Comparison of ENCODE assay signal across 7 mouse cellular contexts in genomic region chr6:47453098-47453497, GRCm38 (mm10). TPM values are rescaled to one million over a fixed set of nuclear protein-coding genes. Genes with fewer than 3 reads are reported as not detected.
A peak's percentile ranks its signal among the peaks of the same experiment; 100 is the strongest.
DNase-seq lines count a peak whose midpoint lies in the region; ATAC-seq and TF ChIP-seq lines count a peak whose summit lies in the region.

Cul1 (plus strand) TSS chr6:47453398.

- TF ChIP-seq EP300 in CH12.LX (IDR thresholded peaks at IDR 0.05; ENCODE audit: low read length) = no peak

- TF ChIP-seq CTCF in C2C12 (IDR thresholded peaks at IDR 0.05; ENCODE audit: control insufficient read depth, insufficient read depth, insufficient read length) = no peak
- TF ChIP-seq CTCF in CH12.LX (conservative IDR thresholded peaks at IDR 0.05 in 1 of 2, IDR thresholded peaks at IDR 0.05 in 1 of 2; ENCODE audit: low read depth in 2 of 2, low read length in 2 of 2) = no peak

- peak within 1 kb of the TSS; percentile 94 for H3K4me3 ChIP-seq in C2C12 (ENCODE audit: insufficient read depth, poor library complexity, severe bottlenecking)
- peak within 1 kb of the TSS; percentile 79 to 92 (median 91) for H3K4me3 ChIP-seq in CH12.LX (replicated peaks in 1 of 3; ENCODE audit: low read depth in 2 of 3, low read length in 2 of 3, poor library complexity in 1 of 3)
- H3K4me3 ChIP-seq in forebrain, embryonic 10.5 days = peak within 1 kb of the TSS; percentile 89
- peak within 1 kb of the TSS; percentile 95 for H3K4me3 ChIP-seq in limb, embryonic 15.5 days
- H3K4me3 ChIP-seq in stomach, embryonic 14.5 days (ENCODE audit: low read depth, low read length) = peak within 1 kb of the TSS; percentile 94

- peak within 1 kb of the TSS; percentile 82 for H3K9ac ChIP-seq in CH12.LX (ENCODE audit: insufficient read depth, low read depth)
- H3K9ac ChIP-seq in limb, embryonic 15.5 days = peak within 1 kb of the TSS; percentile 100
- peak within 1 kb of the TSS; percentile 99 for H3K9ac ChIP-seq in stomach, embryonic 14.5 days (replicated peaks; ENCODE audit: low read depth, low read length)

- peaks cover 0 to 31% of the 10 kb centered on the region in 2 experiments; a peak in 2 of 4 replicates for H3K4me1 ChIP-seq in CH12.LX (ENCODE audit: control insufficient read depth in 1 of 2, insufficient read depth in 2 of 2)
- peaks cover 35% of the 10 kb centered on the region for H3K4me1 ChIP-seq in forebrain, embryonic 10.5 days
- peaks cover 11% of the 10 kb centered on the region; the same call in 1 of the 2 replicates for H3K4me1 ChIP-seq in limb, embryonic 15.5 days
- peaks cover 11% of the 10 kb centered on the region for H3K4me1 ChIP-seq in stomach, embryonic 14.5 days (ENCODE audit: control insufficient read depth, insufficient read depth, low read length)

- no peak for TF ChIP-seq RAD21 in CH12.LX (IDR thresholded peaks at IDR 0.05; ENCODE audit: low read depth, low read length)

- no peak for ATAC-seq in limb, embryonic 15.5 days (ENCODE audit: insufficient number of reproducible peaks, low FRiP score, low TSS enrichment, low read depth)
- ATAC-seq in stomach, embryonic 14.5 days (ENCODE audit: insufficient number of reproducible peaks, insufficient read depth, low FRiP score, low read depth) = no peak

- H3K79me3 ChIP-seq in C2C12 (ENCODE audit: low read depth) = peaks cover 34% of the 10 kb centered on the region

- in situ Hi-C loops in CH12.LX (cut with MboI; ENCODE audit: low pct_ligation_motif_present, low pct_unique_long_range_greater_than_20kb, low sequenced_read_pairs) = no loop called here

- no peaks in the 10 kb centered on the region for H3K9me3 ChIP-seq in CH12.LX (replicated peaks; ENCODE audit: low read length)
- H3K9me3 ChIP-seq in forebrain, embryonic 10.5 days = no peaks in the 10 kb centered on the region
- no peaks in the 10 kb centered on the region for H3K9me3 ChIP-seq in limb, embryonic 15.5 days
- H3K9me3 ChIP-seq in stomach, embryonic 14.5 days (ENCODE audit: control insufficient read depth, low read depth, low read length) = no peaks in the 10 kb centered on the region

- H3K79me2 ChIP-seq in C2C12 (ENCODE audit: control insufficient read depth, insufficient read depth) (peaks cover 44% of the 10 kb centered on the region), CH12.LX (replicated peaks; ENCODE audit: control insufficient read depth, extremely low read depth, insufficient read depth, poor library complexity, severe bottlenecking) (peaks cover 28% of the 10 kb centered on the region)

- H3K27ac ChIP-seq in CH12.LX (ENCODE audit: insufficient read depth, low read depth) = peak within 1 kb of the TSS; percentile 64
- H3K27ac ChIP-seq in forebrain, embryonic 10.5 days = peak within 1 kb of the TSS; percentile 100
- H3K27ac ChIP-seq in limb, embryonic 15.5 days = peak within 1 kb of the TSS; percentile 97
- peak within 1 kb of the TSS; percentile 98 for H3K27ac ChIP-seq in stomach, embryonic 14.5 days (ENCODE audit: low read length)

- H3ac ChIP-seq in C2C12 (ENCODE audit: control insufficient read depth, insufficient read length, low read depth) = peak within 1 kb of the TSS; percentile 86

- no peak for DNase-seq in CH12.LX (ENCODE audit: extremely low read depth)
- no peak for DNase-seq in forebrain, embryonic 10.5 days (ENCODE audit: extremely low spot score, low spot score)
- no peak for DNase-seq in heart, postnatal 4 days
- DNase-seq in spleen, postnatal 4 days (ENCODE audit: low spot score in 2 of 2) = no peak

- TF ChIP-seq POLR2A in CH12.LX (IDR thresholded peaks at IDR 0.05; ENCODE audit: low read depth, low read length) = no peak

- H3K27me3 ChIP-seq in C2C12 (ENCODE audit: control insufficient read depth, insufficient read depth, insufficient read length) (no peaks in the 10 kb centered on the region), CH12.LX (replicated peaks) (no peaks in the 10 kb centered on the region)
- H3K27me3 ChIP-seq in forebrain, embryonic 10.5 days (ENCODE audit: poor library complexity, severe bottlenecking) = no peaks in the 10 kb centered on the region
- H3K27me3 ChIP-seq in limb, embryonic 15.5 days = no peaks in the 10 kb centered on the region
- no peaks in the 10 kb centered on the region for H3K27me3 ChIP-seq in stomach, embryonic 14.5 days (ENCODE audit: control insufficient read depth, insufficient read depth, low read length)

- dilution Hi-C loops in CH12.LX (cut with MboI; ENCODE audit: extremely low pct_ligation_motif_present, extremely low pct_unique_long_range_greater_than_20kb, low sequenced_read_pairs) = no loop called here

- 44% methylated on average over 2 of the region's 2 CpGs for WGBS in forebrain, embryonic 10.5 days
- WGBS in limb, embryonic 15.5 days = 46% methylated on average over 2 of the region's 2 CpGs
- 44% methylated on average over 2 of the region's 2 CpGs for WGBS in stomach, embryonic 14.5 days

- H3K36me3 ChIP-seq in C2C12 (ENCODE audit: control insufficient read depth, insufficient read depth) (no peaks in the 10 kb centered on the region), CH12.LX (replicated peaks in 1 of 2; ENCODE audit: control insufficient read depth in 1 of 2, insufficient read depth in 1 of 2, low read length in 1 of 2) (peaks cover 0 to 7% of the 10 kb centered on the region in 2 experiments)
- peaks cover 4% of the 10 kb centered on the region; the same call in 1 of the 2 replicates for H3K36me3 ChIP-seq in forebrain, embryonic 10.5 days (replicated peaks)
- no peaks in the 10 kb centered on the region for H3K36me3 ChIP-seq in limb, embryonic 15.5 days
- H3K36me3 ChIP-seq in stomach, embryonic 14.5 days (ENCODE audit: control insufficient read depth, insufficient read depth, low read length) = no peaks in the 10 kb centered on the region

- peak within 1 kb of the TSS; percentile 74 for H3K4me2 ChIP-seq in CH12.LX (ENCODE audit: insufficient read depth, low read depth, poor library complexity, severe bottlenecking)
- H3K4me2 ChIP-seq in limb, embryonic 15.5 days = peak within 1 kb of the TSS; percentile 76
- H3K4me2 ChIP-seq in stomach, embryonic 14.5 days (replicated peaks; ENCODE audit: low read depth, low read length) = peak within 1 kb of the TSS; percentile 65

TF ChIP-seq in C2C12, 6 proteins besides CTCF, POLR2A, EP300 and RAD21:
- TF ChIP-seq FOSL1 (IDR thresholded peaks at IDR 0.05; ENCODE audit: insufficient read depth, low read length, poor library complexity, severe bottlenecking) = no peak
- TF ChIP-seq MYOG (IDR thresholded peaks at IDR 0.05; ENCODE audit: control insufficient read depth, extremely low read depth, insufficient read length) = no peak
- no peak for TF ChIP-seq USF1 (IDR thresholded peaks at IDR 0.05; ENCODE audit: low read depth)
- TF ChIP-seq MAX (IDR thresholded peaks at IDR 0.05) = no peak
- no peak for TF ChIP-seq MYOD1 (IDR thresholded peaks at IDR 0.05; ENCODE audit: control insufficient read depth, insufficient read length, low read depth)
- no peak for TF ChIP-seq CEBPB (IDR thresholded peaks at IDR 0.05; ENCODE audit: low read depth)

TF ChIP-seq in CH12.LX, 34 proteins besides CTCF, POLR2A, EP300 and RAD21:
- TF ChIP-seq SIN3A (IDR thresholded peaks at IDR 0.05; ENCODE audit: low read length) = 0 out of 2 replicates have a peak, but pooled peaks have one; percentile 27
- TF ChIP-seq NELFE (IDR thresholded peaks at IDR 0.05; ENCODE audit: low read depth, low read length) = no peak
- TF ChIP-seq ETS1 (conservative IDR thresholded peaks at IDR 0.05; ENCODE audit: low read depth, low read length) = no peak
- TF ChIP-seq KAT2A (IDR thresholded peaks at IDR 0.05; ENCODE audit: insufficient replicate concordance, low read length) = no peak

RNA-seq across cellular contexts. Expression of gene Cul1, which starts in this region (rescaled TPM):
- polyA plus RNA-seq in C2C12 (2012; fragmentation: generic; extraction: Trizol) (26.3 TPM), CH12.LX (2012; ENCODE audit: insufficient read length, low read depth) (79.6 and 108 TPM in 2 replicates)
- total RNA-seq in CH12.LX (2012; rRNA removed) (63.6 and 73.6 TPM in 2 replicates), CH12.LX (2014; rRNA removed) (155 and 183 TPM in 2 replicates)
- polyA plus RNA-seq in forebrain, embryonic 10.5 days (2016; fragmentation: Nextera tagmentation; extraction: Ambion mirVana) = 215 and 227 TPM in 2 replicates
- total RNA-seq in heart, postnatal 4 days (2021) = 10 to 100 TPM; 89.4 to 94.8 TPM
- 124 and 126 TPM in 2 replicates for polyA plus RNA-seq in limb, embryonic 15.5 days (2015; fragmentation: Nextera tagmentation; extraction: Ambion mirVana)
- 134 and 141 TPM in 2 replicates for polyA plus RNA-seq in stomach, embryonic 14.5 days (2014; fragmentation: Nextera tagmentation; extraction: Ambion mirVana)
